Mouse (Mus musculus): ENCODE measurements around the gene Neurl1b. TPM values are rescaled to one million over a fixed set of nuclear protein-coding genes. Genes with fewer than 3 reads are reported as not detected.
A peak's percentile ranks its signal among the peaks of the same experiment; 100 is the strongest.

Neurl1b gene
- total RNA-seq, 1 experiment: 0.71 TPM

DNA sequence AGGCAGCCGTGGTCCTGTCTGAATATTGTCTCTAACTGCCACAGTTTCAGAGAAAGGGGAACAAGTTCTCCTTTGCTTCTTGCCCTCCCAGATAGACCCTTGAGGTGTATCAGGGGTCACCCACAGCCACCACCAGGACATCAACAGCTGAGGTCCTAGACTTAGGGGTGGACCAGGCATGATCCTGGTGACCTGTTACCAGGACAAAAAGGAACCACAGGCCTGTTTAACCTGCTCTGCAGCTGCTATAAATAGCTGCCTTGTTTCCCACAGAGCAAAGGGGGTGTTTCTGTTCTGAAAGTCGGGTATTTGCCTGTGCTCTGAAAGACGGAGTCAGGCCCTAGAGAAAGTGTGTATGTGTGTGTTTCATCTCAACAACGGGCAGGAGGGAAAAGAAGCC is 29.2 kb downstream of the Neurl1b start:
- in situ Hi-C loops (cut with MboI; ENCODE audit: low sequenced_read_pairs in 2 of 2, unreplicated experiment in 2 of 2): no loop called here
- TF ChIP-seq ZC3H11A (IDR thresholded peaks at IDR 0.05; ENCODE audit: borderline replicate concordance, low read depth, low read length) (no peak), HCFC1 (IDR thresholded peaks at IDR 0.05; ENCODE audit: borderline replicate concordance, insufficient read depth, low read length) (no peak), MAFK (IDR thresholded peaks at IDR 0.05; ENCODE audit: insufficient read depth, low read depth, low read length) (no peak), CHD2 (IDR thresholded peaks at IDR 0.05; ENCODE audit: low read depth, low read length) (no peak)

DNA sequence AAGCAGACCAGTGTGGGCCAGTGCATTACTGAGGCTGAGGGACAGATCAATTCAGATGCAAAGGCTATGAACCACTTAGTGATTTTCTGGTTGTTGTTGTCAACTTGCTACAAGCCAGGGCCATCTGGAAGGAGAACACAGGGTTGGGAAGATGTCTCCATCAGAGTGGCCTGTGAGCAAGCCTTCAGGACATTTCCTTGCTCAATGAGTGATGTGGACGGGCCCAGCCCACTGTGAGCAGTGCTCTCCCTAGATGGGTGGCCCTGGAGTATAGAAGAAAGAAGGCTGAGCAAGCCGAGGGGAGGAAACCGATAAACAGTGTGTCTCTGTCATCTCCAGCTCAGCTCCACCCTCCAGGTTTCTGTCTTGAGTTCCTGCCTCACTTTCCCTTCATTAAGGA is 34.8 kb downstream of the Neurl1b start:
- in situ Hi-C loops (cut with MboI; ENCODE audit: low sequenced_read_pairs in 2 of 2, unreplicated experiment in 2 of 2): no loop called here
- no peak overlapping the region for H3K27ac ChIP-seq (ENCODE audit: insufficient read depth, low read depth, low read length, poor library complexity, severe bottlenecking)
- DNase-seq (ENCODE audit: low read depth, low spot score): no peak
- no peak overlapping the region for H3K4me3 ChIP-seq (ENCODE audit: insufficient read depth in 1 of 2, low read depth in 1 of 2, low read length in 2 of 2, poor library complexity in 1 of 2, severe bottlenecking in 1 of 2)
- H3K4me1 ChIP-seq (ENCODE audit: control insufficient read depth in 2 of 2, insufficient read depth in 2 of 2, low read length in 2 of 2, poor library complexity in 1 of 2): peaks cover 0 to 7% of the 10 kb centered on the region in 2 experiments; a peak in 1 of 4 replicates
- no peaks in the 10 kb centered on the region for H3K9me3 ChIP-seq (ENCODE audit: control insufficient read depth, insufficient read depth, low read depth, low read length)
- TF ChIP-seq CHD2 (IDR thresholded peaks at IDR 0.05; ENCODE audit: low read depth, low read length) (no peak), ZC3H11A (IDR thresholded peaks at IDR 0.05; ENCODE audit: borderline replicate concordance, low read depth, low read length) (no peak), HCFC1 (IDR thresholded peaks at IDR 0.05; ENCODE audit: borderline replicate concordance, insufficient read depth, low read length) (no peak), MAFK (IDR thresholded peaks at IDR 0.05; ENCODE audit: insufficient read depth, low read depth, low read length) (no peak), ZNF384 (IDR thresholded peaks at IDR 0.05; ENCODE audit: low read depth, low read length) (no peak)
- H3K9ac ChIP-seq (ENCODE audit: insufficient read depth, low read depth, low read length, poor library complexity, severe bottlenecking): no peak overlapping the region
- no peaks in the 10 kb centered on the region for H3K36me3 ChIP-seq (ENCODE audit: control insufficient read depth, insufficient read depth, low read length, poor library complexity, severe bottlenecking)

More for the DNA sequence above, 29.2 kb downstream of the Neurl1b start:
- DNase-seq (ENCODE audit: low read depth, low spot score): no peak
- no peak overlapping the region for H3K27ac ChIP-seq (ENCODE audit: insufficient read depth, low read depth, low read length, poor library complexity, severe bottlenecking)
- H3K4me1 ChIP-seq (ENCODE audit: control insufficient read depth in 2 of 2, insufficient read depth in 2 of 2, low read length in 2 of 2, poor library complexity in 1 of 2): peaks cover 0 to 2% of the 10 kb centered on the region in 2 experiments; a peak in 1 of 4 replicates
- H3K9me3 ChIP-seq (ENCODE audit: control insufficient read depth, insufficient read depth, low read depth, low read length): no peaks in the 10 kb centered on the region
- no peak overlapping the region for H3K4me3 ChIP-seq (ENCODE audit: insufficient read depth in 1 of 2, low read depth in 1 of 2, low read length in 2 of 2, poor library complexity in 1 of 2, severe bottlenecking in 1 of 2)
- no peak overlapping the region for H3K9ac ChIP-seq (ENCODE audit: insufficient read depth, low read depth, low read length, poor library complexity, severe bottlenecking)
- no peaks in the 10 kb centered on the region for H3K36me3 ChIP-seq (ENCODE audit: control insufficient read depth, insufficient read depth, low read length, poor library complexity, severe bottlenecking)

DNA sequence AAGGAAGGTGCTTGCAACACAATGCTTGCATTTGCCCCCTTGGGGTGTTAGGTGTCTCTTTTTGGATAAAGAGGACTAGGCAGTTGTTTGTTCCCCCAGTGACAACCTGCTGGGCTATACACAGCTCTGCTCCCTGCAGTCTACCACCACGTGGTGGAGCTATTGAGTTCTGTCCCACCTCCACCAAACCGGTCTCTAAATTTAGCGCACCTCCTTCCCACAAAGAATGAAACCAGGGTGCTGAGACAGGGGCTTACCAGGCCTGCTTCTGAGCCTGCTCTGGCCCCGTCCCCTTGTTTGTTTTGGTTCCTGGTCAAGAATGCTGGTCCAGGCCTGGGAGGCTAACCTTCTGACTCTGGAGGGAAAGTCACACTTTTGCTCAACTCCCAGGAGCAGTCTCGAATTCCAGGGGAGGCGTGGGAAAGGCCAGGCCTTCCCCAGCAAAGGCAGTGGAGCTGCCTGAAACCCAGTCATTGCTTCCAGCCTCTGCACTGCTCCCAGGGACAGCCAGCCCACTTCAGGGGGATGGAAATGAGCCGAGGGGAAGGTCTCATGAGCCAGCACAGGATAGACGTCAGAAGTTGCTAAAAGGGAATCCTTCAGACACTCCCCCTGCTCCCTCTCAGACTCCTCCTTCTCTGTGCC is 37.1 kb downstream of the Neurl1b start:
- in situ Hi-C loops (cut with MboI; ENCODE audit: low sequenced_read_pairs in 2 of 2, unreplicated experiment in 2 of 2): loop anchor here in 1 of 2 experiments (25.0 kb wide), 1 partner anchor 436 kb away; no protein-coding TSS in a partner anchor
- Histone ChIP-seq H3K4me3 (ENCODE audit: insufficient read depth in 1 of 2, low read depth in 1 of 2, low read length in 2 of 2, poor library complexity in 1 of 2, severe bottlenecking in 1 of 2) (no peak overlapping the region), H3K27ac (ENCODE audit: insufficient read depth, low read depth, low read length, poor library complexity, severe bottlenecking) (no peak overlapping the region; the same call in 1 of the 2 replicates), H3K4me1 (ENCODE audit: control insufficient read depth in 2 of 2, insufficient read depth in 2 of 2, low read length in 2 of 2, poor library complexity in 1 of 2) (peaks cover 0 to 7% of the 10 kb centered on the region in 2 experiments; a peak in 1 of 4 replicates), H3K9me3 (ENCODE audit: control insufficient read depth, insufficient read depth, low read depth, low read length) (no peaks in the 10 kb centered on the region), H3K9ac (ENCODE audit: insufficient read depth, low read depth, low read length, poor library complexity, severe bottlenecking) (no peak overlapping the region), H3K36me3 (ENCODE audit: control insufficient read depth, insufficient read depth, low read length, poor library complexity, severe bottlenecking) (no peaks in the 10 kb centered on the region)
- TF ChIP-seq HCFC1 (IDR thresholded peaks at IDR 0.05; ENCODE audit: borderline replicate concordance, insufficient read depth, low read length) (no peak), CHD2 (IDR thresholded peaks at IDR 0.05; ENCODE audit: low read depth, low read length) (no peak), MAFK (IDR thresholded peaks at IDR 0.05; ENCODE audit: insufficient read depth, low read depth, low read length) (no peak), ZC3H11A (IDR thresholded peaks at IDR 0.05; ENCODE audit: borderline replicate concordance, low read depth, low read length) (no peak), ZNF384 (IDR thresholded peaks at IDR 0.05; ENCODE audit: low read depth, low read length) (no peak)
- DNase-seq (ENCODE audit: low read depth, low spot score): no peak

DNA sequence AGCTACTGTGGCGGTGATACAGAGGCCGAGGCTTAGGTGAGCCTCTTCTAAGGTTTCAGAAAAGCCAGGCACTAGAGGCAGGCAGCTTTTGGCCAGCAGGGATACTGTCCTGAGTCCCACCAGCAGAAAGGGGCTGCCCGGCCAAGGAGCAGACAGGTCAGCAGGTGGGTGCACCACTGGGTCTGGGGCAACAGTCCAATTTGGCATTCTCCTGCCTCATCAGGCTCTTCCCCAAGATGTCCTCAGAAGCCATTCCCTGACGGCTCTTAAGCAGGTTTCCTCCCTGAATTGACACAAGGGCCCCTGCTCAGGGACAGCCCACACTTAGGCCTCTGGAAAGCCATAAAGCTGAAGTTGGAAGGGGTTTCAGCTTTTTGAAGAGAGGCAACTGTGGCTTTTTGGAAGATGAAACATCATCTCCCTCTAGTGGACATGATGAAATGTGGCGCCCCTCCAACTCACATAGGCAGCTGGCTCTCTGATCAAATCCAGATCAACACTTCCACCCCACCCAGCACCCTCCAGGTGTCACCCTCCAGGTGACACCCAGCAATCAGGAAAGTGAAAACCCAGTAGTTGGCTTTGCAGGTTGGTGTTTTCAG is 37.8 kb downstream of the Neurl1b start:
- Histone ChIP-seq H3K4me1 (ENCODE audit: control insufficient read depth in 2 of 2, insufficient read depth in 2 of 2, low read length in 2 of 2, poor library complexity in 1 of 2) (peaks cover 0 to 7% of the 10 kb centered on the region in 2 experiments; a peak in 1 of 4 replicates), H3K9me3 (ENCODE audit: control insufficient read depth, insufficient read depth, low read depth, low read length) (no peaks in the 10 kb centered on the region), H3K36me3 (ENCODE audit: control insufficient read depth, insufficient read depth, low read length, poor library complexity, severe bottlenecking) (no peaks in the 10 kb centered on the region), H3K27ac (ENCODE audit: insufficient read depth, low read depth, low read length, poor library complexity, severe bottlenecking) (no peak overlapping the region; the same call in 1 of the 2 replicates), H3K4me3 (ENCODE audit: insufficient read depth in 1 of 2, low read depth in 1 of 2, low read length in 2 of 2, poor library complexity in 1 of 2, severe bottlenecking in 1 of 2) (no peak overlapping the region), H3K9ac (ENCODE audit: insufficient read depth, low read depth, low read length, poor library complexity, severe bottlenecking) (no peak overlapping the region)
- in situ Hi-C loops (cut with MboI; ENCODE audit: low sequenced_read_pairs in 2 of 2, unreplicated experiment in 2 of 2): loop anchor here in 1 of 2 experiments (25.0 kb wide), 1 partner anchor 435 kb away; no protein-coding TSS in a partner anchor
- DNase-seq (ENCODE audit: low read depth, low spot score): no peak
- TF ChIP-seq HCFC1 (IDR thresholded peaks at IDR 0.05; ENCODE audit: borderline replicate concordance, insufficient read depth, low read length) (no peak), ZC3H11A (IDR thresholded peaks at IDR 0.05; ENCODE audit: borderline replicate concordance, low read depth, low read length) (0 out of 2 replicates have a peak, but pooled peaks have one; percentile 33)

Data from ES-E14 (cell line).